Mouse (Mus musculus) ZHBTc4 (cell line): Measurements from ENCODE around the gene Fbxo46.

Experiments used
- DNase-seq: peaks from one replicate; pipeline ENCODE4 v3.0.0-alpha.2; 2011; ENCODE audit warnings: low read depth, low spot score

Fbxo46 gene

GRCm38 (mm10) chr7:19093174-19093521 lies 26.5 kb upstream of the Fbxo46 start:
- DNase-seq: peak; percentile 91

- DNase-seq: peak; percentile 99
Measured at GRCm38 (mm10) chr7:19093537-19094385, 25.9 kb upstream of the Fbxo46 start.

- DNase-seq: peak; percentile 64
Measured at GRCm38 (mm10) chr7:19094471-19094825, 25.2 kb upstream of the Fbxo46 start, which contains the start of gene Six5. Gene Six5 (plus strand): TSS chr7:19094594.

GRCm38 (mm10) chr7:19094826-19095750 lies 24.6 kb upstream of the Fbxo46 start:
- peak; percentile 61 for DNase-seq

- peak; percentile 79 for DNase-seq
Measured at GRCm38 (mm10) chr7:19095751-19096110, 23.9 kb upstream of the Fbxo46 start.

- DNase-seq: no peak
Measured at GRCm38 (mm10) chr7:19096421-19096976, 23.2 kb upstream of the Fbxo46 start.

- DNase-seq: no peak
Measured at GRCm38 (mm10) chr7:19097217-19097616, 22.4 kb upstream of the Fbxo46 start.

- DNase-seq: no peak
Measured at GRCm38 (mm10) chr7:19097863-19098262, 21.8 kb upstream of the Fbxo46 start.

GRCm38 (mm10) chr7:19098811-19099210 lies 20.8 kb upstream of the Fbxo46 start:
- no peak for DNase-seq

- no peak for DNase-seq
Measured at GRCm38 (mm10) chr7:19100290-19100689, 19.4 kb upstream of the Fbxo46 start.

GRCm38 (mm10) chr7:19103741-19104140 lies 15.9 kb upstream of the Fbxo46 start:
- DNase-seq: no peak

- DNase-seq: no peak
Measured at GRCm38 (mm10) chr7:19104486-19104885, 15.2 kb upstream of the Fbxo46 start.

GRCm38 (mm10) chr7:19107436-19107835 lies 12.2 kb upstream of the Fbxo46 start:
- no peak for DNase-seq

GRCm38 (mm10) chr7:19109565-19109964 lies 10.1 kb upstream of the Fbxo46 start:
- DNase-seq: no peak

- DNase-seq: peak; percentile 97
Measured at GRCm38 (mm10) chr7:19118028-19118771, 1.5 kb upstream of the Fbxo46 start, which contains the start of gene Gm4969. Gene Gm4969 (minus strand): TSS chr7:19118368.

GRCm38 (mm10) chr7:19119083-19119482 lies 576 bp upstream of the Fbxo46 start:
- DNase-seq: no peak

- no peak for DNase-seq
Measured at GRCm38 (mm10) chr7:19121686-19122085, 2.0 kb downstream of the Fbxo46 start.

GRCm38 (mm10) chr7:19124713-19125112 lies 5.1 kb downstream of the Fbxo46 start:
- no peak for DNase-seq

- no peak for DNase-seq
Measured at GRCm38 (mm10) chr7:19127744-19128143, 8.1 kb downstream of the Fbxo46 start.

- no peak for DNase-seq
Measured at GRCm38 (mm10) chr7:19129396-19129795, 9.7 kb downstream of the Fbxo46 start.

- DNase-seq: no peak
Measured at GRCm38 (mm10) chr7:19130657-19131056, 11.0 kb downstream of the Fbxo46 start.
